Mouse (Mus musculus) megakaryocyte, embryonic 14.5 days (primary cell): Measurements from ENCODE around the gene Galnt2.

Experiments used
- FLI1 ChIP-seq: IDR thresholded peaks from 2 replicates; pipeline ENCODE4 v1.6.1; 2012; ENCODE audit warnings: low read length, inconsistent platforms, mixed read lengths
- GATA1 ChIP-seq: IDR thresholded peaks from 3 replicates; pipeline ENCODE4 v1.6.1; 2012; ENCODE audit warnings: mixed read lengths, low read length, inconsistent platforms, borderline replicate concordance

- no peak for TF ChIP-seq FLI1
- TF ChIP-seq GATA1, result no peak
Observed at GRCm38 (mm10) chr8:124272792-124273191, 41.6 kb downstream of the Galnt2 start.
